Mouse (Mus musculus) myocyte (in vitro differentiated cells): ENCODE measurements around the gene Bicc1.

ENCODE experiments used
- E2F4 ChIP-seq: IDR thresholded peaks from one replicate; pipeline ENCODE4 v1.6.1; 2011; ENCODE audit warnings: mild to moderate bottlenecking, control low read depth, moderate library complexity; ENCODE audit not compliant: insufficient read depth
- MYOG ChIP-seq, 3 experiments: IDR thresholded peaks; one replicate each; pipeline ENCODE4 v1.6.1; 2011; ENCODE audit warnings: control low read depth in 2 of 3, low read depth in 2 of 3, mild to moderate bottlenecking in 2 of 3; ENCODE audit not compliant: insufficient read length in 2 of 3, control insufficient read depth in 1 of 3, insufficient read depth in 1 of 3
- POLR2A ChIP-seq: IDR thresholded peaks from one replicate; pipeline ENCODE4 v1.6.1; 2011; ENCODE audit warnings: low read depth, mild to moderate bottlenecking, control low read depth, moderate library complexity; ENCODE audit not compliant: insufficient read length
- TCF12 ChIP-seq: IDR thresholded peaks from one replicate; pipeline ENCODE4 v1.6.1; 2011; ENCODE audit warnings: mild to moderate bottlenecking, control low read depth; ENCODE audit not compliant: poor library complexity, insufficient read depth, severe bottlenecking
- USF1 ChIP-seq: IDR thresholded peaks from one replicate; pipeline ENCODE4 v1.6.1; 2011; ENCODE audit warnings: low read depth, mild to moderate bottlenecking, control low read depth, moderate library complexity

DNA sequence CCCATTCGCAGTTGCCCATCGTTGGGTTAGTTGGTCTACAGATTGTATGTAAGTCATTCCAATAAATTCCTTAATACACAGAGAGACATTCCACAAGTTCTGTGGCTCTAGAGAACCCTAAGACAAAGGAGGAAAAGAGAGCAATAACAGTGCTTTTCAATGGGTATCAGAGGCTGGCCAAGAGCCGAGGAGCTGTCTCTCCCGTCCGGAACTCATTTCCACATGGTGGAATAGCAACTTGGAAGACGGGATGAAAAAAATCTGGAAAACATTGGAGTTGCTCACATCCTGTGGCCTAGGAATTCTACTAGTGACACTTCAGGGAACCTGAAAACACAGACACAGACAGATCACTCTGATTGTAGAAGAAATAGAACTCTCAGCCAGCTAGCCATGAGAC lies 139.7 kb downstream of the Bicc1 start:
- TF ChIP-seq E2F4 (no peak), POLR2A (no peak), MYOG (IDR thresholded peaks at IDR 0.05; ENCODE audit: control insufficient read depth in 1 of 3, insufficient read depth in 1 of 3, insufficient read length in 2 of 3, low read depth in 2 of 3) (no peak), USF1 (no peak), TCF12 (no peak)
